ENCODE assay signal across 9 mouse cellular contexts in genomic region chr5:28117882-28118530, GRCm38 (mm10). TPM values are rescaled to one million over a fixed set of nuclear protein-coding genes. Genes with fewer than 3 reads are reported as not detected.
DNase-seq lines count a peak whose midpoint lies in the region; ATAC-seq lines count a peak whose summit lies in the region.
"Had no signal": no experiment of that assay in that cellular context is flagged by ENCODE, and none has a peak within 500 bp of the region (broad histone marks: within the 10 kb centered on the region; RNA-seq: fewer than 3 reads in every experiment).

No protein-coding gene starts in this region.

- H3K9ac ChIP-seq in hindbrain, embryonic 15.5 days: 0 out of 2 replicates have a peak overlapping the region, but pooled peaks have one; percentile 5
- no peak overlapping the region for H3K9ac ChIP-seq in liver, embryonic 11.5 days (ENCODE audit: low read depth, low read length)

- DNase-seq in heart, adult 11 months: peak; percentile 89
- no peak for DNase-seq in heart, adult 8-10 months (ENCODE audit: low spot score)
- DNase-seq in embryonic facial prominence, embryonic 10.5 days (ENCODE audit: low spot score): peak; percentile 73
- DNase-seq in liver, embryonic 11.5 days (ENCODE audit: low spot score): peak; percentile 51
- DNase-seq in yolk sac, embryonic 10.5 days (ENCODE audit: low spot score): peak; percentile 66
- no peak for DNase-seq in gastrocnemius, postnatal 25 days

- no peaks in the 10 kb centered on the region for H3K36me3 ChIP-seq in embryonic facial prominence, embryonic 10.5 days (replicated peaks)
- H3K36me3 ChIP-seq in hindbrain, embryonic 15.5 days: no peaks in the 10 kb centered on the region
- no peaks in the 10 kb centered on the region for H3K36me3 ChIP-seq in liver, embryonic 11.5 days (ENCODE audit: control insufficient read depth, insufficient read depth, low read length)

- under 1% methylated on average over 30 of the region's 30 CpGs for WGBS in embryonic facial prominence, embryonic 10.5 days
- WGBS in hindbrain, embryonic 15.5 days: under 1% methylated on average over 30 of the region's 30 CpGs
- WGBS in liver, embryonic 11.5 days: 1% methylated on average over 30 of the region's 30 CpGs

- H3K9me3 ChIP-seq in embryonic facial prominence, embryonic 10.5 days: no peaks in the 10 kb centered on the region
- no peaks in the 10 kb centered on the region for H3K9me3 ChIP-seq in hindbrain, embryonic 15.5 days
- no peaks in the 10 kb centered on the region for H3K9me3 ChIP-seq in liver, embryonic 11.5 days (ENCODE audit: control insufficient read depth, low read length)

- H3K4me3 ChIP-seq in embryonic facial prominence, embryonic 10.5 days: peak overlapping the region; percentile 55
- peak overlapping the region; percentile 29 for H3K4me3 ChIP-seq in hindbrain, embryonic 15.5 days
- peak overlapping the region; percentile 39 for H3K4me3 ChIP-seq in liver, embryonic 11.5 days (ENCODE audit: low read depth, low read length)

- peak overlapping the region; percentile 55 for H3K4me2 ChIP-seq in hindbrain, embryonic 15.5 days
- H3K4me2 ChIP-seq in liver, embryonic 11.5 days: peak overlapping the region; percentile 61

- peaks cover 16% of the 10 kb centered on the region for H3K4me1 ChIP-seq in embryonic facial prominence, embryonic 10.5 days
- peaks cover 9% of the 10 kb centered on the region for H3K4me1 ChIP-seq in hindbrain, embryonic 15.5 days (replicated peaks)
- H3K4me1 ChIP-seq in liver, embryonic 11.5 days (replicated peaks; ENCODE audit: control insufficient read depth, insufficient read depth, low read length): no peaks in the 10 kb centered on the region

- no peak for ATAC-seq in hindbrain, embryonic 15.5 days (ENCODE audit: low FRiP score, low read depth)
- ATAC-seq in liver, embryonic 11.5 days (replicated peaks; ENCODE audit: low FRiP score): no peak
- no peak for ATAC-seq in activated CD4-positive, CD25-positive, alpha-beta regulatory T cell, adult 4 months

- H3K27me3 ChIP-seq in embryonic facial prominence, embryonic 10.5 days (replicated peaks; ENCODE audit: low read depth, poor library complexity, severe bottlenecking): peaks cover 80% of the 10 kb centered on the region
- H3K27me3 ChIP-seq in hindbrain, embryonic 15.5 days: peaks cover 51% of the 10 kb centered on the region
- H3K27me3 ChIP-seq in liver, embryonic 11.5 days (replicated peaks; ENCODE audit: control insufficient read depth, insufficient read depth, low read length): peaks cover 66% of the 10 kb centered on the region

- H3K27ac ChIP-seq in embryonic facial prominence, embryonic 10.5 days (replicated peaks): no peak overlapping the region; the same call in 1 of the 2 replicates
- H3K27ac ChIP-seq in hindbrain, embryonic 15.5 days (replicated peaks): no peak overlapping the region; the same call in 1 of the 2 replicates
- no peak overlapping the region for H3K27ac ChIP-seq in liver, embryonic 11.5 days (ENCODE audit: low read depth, low read length)

RNA-seq across cellular contexts. Expression of gene Insig1, which starts 46.8 kb away (rescaled TPM):
- 10 to 100 TPM; 17.3 to 23.6 (median 18.3) TPM for total RNA-seq in heart, adult 8-10 months (2022)
- polyA plus RNA-seq in embryonic facial prominence, embryonic 10.5 days (2016; fragmentation: Nextera tagmentation; extraction: Ambion mirVana): 88.0 and 88.2 TPM in 2 replicates
- polyA plus RNA-seq in hindbrain, embryonic 15.5 days (2015; fragmentation: Nextera tagmentation; extraction: Ambion mirVana): 80.5 and 83.3 TPM in 2 replicates
- 59.7 and 65.4 TPM in 2 replicates for polyA plus RNA-seq in liver, embryonic 11.5 days (2014; fragmentation: Nextera tagmentation; extraction: Ambion mirVana)
- total RNA-seq in gastrocnemius, postnatal 25 days (2021): 10 to 100 TPM; 11.8 to 12.2 TPM
- 10 to 100 TPM; 30.3 to 38.1 TPM for polyA plus RNA-seq in activated CD4-positive, CD25-positive, alpha-beta regulatory T cell, adult 4 months (2017; shearing (Covaris generic))

RNA-seq across cellular contexts. Expression of gene En2, which starts 47.5 kb away (rescaled TPM):
- total RNA-seq in heart, adult 8-10 months (2022): under 1 TPM in 1 of 4 experiments, not detected in 3; 0.09 TPM
- 0.05 TPM in 1 of 2 replicates, not detected in the other for polyA plus RNA-seq in embryonic facial prominence, embryonic 10.5 days (2016; fragmentation: Nextera tagmentation; extraction: Ambion mirVana)
- polyA plus RNA-seq in hindbrain, embryonic 15.5 days (2015; fragmentation: Nextera tagmentation; extraction: Ambion mirVana): 0.60 and 1.3 TPM in 2 replicates
- polyA plus RNA-seq in liver, embryonic 11.5 days (2014; fragmentation: Nextera tagmentation; extraction: Ambion mirVana): not detected in 2 replicates
- total RNA-seq in gastrocnemius, postnatal 25 days (2021): under 1 TPM; 0.33 to 0.46 TPM
- not detected for polyA plus RNA-seq in activated CD4-positive, CD25-positive, alpha-beta regulatory T cell, adult 4 months (2017; shearing (Covaris generic))
- polyA plus RNA-seq: gonadal fat pad, adult 2 months had no signal

Comparison
In these comparisons a context has a peak if more than half of its experiments do, and no peak if none do; other contexts are left out.
1. DNase-seq: peak in heart, adult 11 months (single experiment), embryonic facial prominence, embryonic 10.5 days (single experiment), liver, embryonic 11.5 days (single experiment) and yolk sac, embryonic 10.5 days (single experiment); none in heart, adult 8-10 months (single experiment) and gastrocnemius, postnatal 25 days (single experiment).
2. Peak in every context shown above with its lines, with median percentiles within 50 percentile points of each other: H3K4me3 ChIP-seq.